Mouse (Mus musculus) forebrain, embryonic 11.5 days (tissue): ENCODE results near the gene Olfm4. TPM values are rescaled to one million over a fixed set of nuclear protein-coding genes. Genes with fewer than 3 reads are reported as not detected.
A peak's percentile ranks its signal among the peaks of the same experiment; 100 is the strongest.

ENCODE experiments used
- ATAC-seq: fragments of 200-750 bp; cut with Nextera tagmentation; replicated peaks from 2 replicates; pipeline ENCODE4 v1.8.0; 2017; ENCODE audit warnings: moderate TSS enrichment; ENCODE audit not compliant: low FRiP score
- DNase-seq: peaks from one replicate; pipeline ENCODE4 v3.0.0-alpha.2; 2017; ENCODE audit warnings: low spot score
- H3K27ac ChIP-seq: fragments of 300-500 bp; sonication (generic); 2 replicates; pipeline ENCODE4 v1.5.1; 2014; ENCODE audit warnings: low read depth, low read length
- H3K27me3 ChIP-seq: fragments of 300-500 bp; sonication (generic); 2 replicates; pipeline ENCODE4 v1.6.1; 2014; ENCODE audit warnings: mild to moderate bottlenecking, low read length, mixed read lengths; ENCODE audit not compliant: control insufficient read depth, insufficient read depth
- H3K36me3 ChIP-seq: fragments of 300-500 bp; sonication (generic); 2 replicates; pipeline ENCODE4 v1.6.1; 2014; ENCODE audit warnings: mild to moderate bottlenecking, low read length, moderate library complexity, mixed read lengths; ENCODE audit not compliant: control insufficient read depth, insufficient read depth
- H3K4me1 ChIP-seq: fragments of 300-500 bp; sonication (generic); replicated peaks from 2 replicates; pipeline ENCODE4 v1.6.1; 2014; ENCODE audit warnings: low read length, mixed read lengths; ENCODE audit not compliant: control insufficient read depth, insufficient read depth
- H3K4me2 ChIP-seq: fragments of 300-500 bp; sonication (generic); 2 replicates; pipeline ENCODE4 v1.6.1; 2014; ENCODE audit warnings: low read depth, mild to moderate bottlenecking, low read length, moderate library complexity, mixed read lengths; ENCODE audit not compliant: severe bottlenecking
- H3K4me3 ChIP-seq: fragments of 300-500 bp; sonication (generic); 2 replicates; pipeline ENCODE4 v1.5.1; 2014; ENCODE audit warnings: low read depth, low read length
- H3K9ac ChIP-seq: fragments of 300-500 bp; sonication (generic); 2 replicates; pipeline ENCODE4 v1.6.1; 2014; ENCODE audit warnings: low read length
- H3K9me3 ChIP-seq: fragments of 300-500 bp; sonication (generic); 2 replicates; pipeline ENCODE4 v1.6.1; 2016; ENCODE audit warnings: low read length, mixed read lengths; ENCODE audit not compliant: control insufficient read depth
- WGBS: fragments of 180-500 bp; shearing (Covaris S2); extraction: QIAGEN DNeasy Blood & Tissue Kit; methylation state at CpG from one replicate; pipeline ENCODE4 v1.1.7; 2014; 5-methylcytosine and 5-hydroxymethylcytosine counted together
- polyA plus RNA-seq: library from polyadenylated mRNA; unstranded; fragments of >200 nt; fragmentation: Nextera tagmentation; extraction: Ambion mirVana; gene quantifications from 2 replicates; pipeline ENCODE4 v1.2.1, GENCODE M21; 2014

Gene Olfm4
- 0.27 and 0.59 TPM in 2 replicates for polyA plus RNA-seq

DNA sequence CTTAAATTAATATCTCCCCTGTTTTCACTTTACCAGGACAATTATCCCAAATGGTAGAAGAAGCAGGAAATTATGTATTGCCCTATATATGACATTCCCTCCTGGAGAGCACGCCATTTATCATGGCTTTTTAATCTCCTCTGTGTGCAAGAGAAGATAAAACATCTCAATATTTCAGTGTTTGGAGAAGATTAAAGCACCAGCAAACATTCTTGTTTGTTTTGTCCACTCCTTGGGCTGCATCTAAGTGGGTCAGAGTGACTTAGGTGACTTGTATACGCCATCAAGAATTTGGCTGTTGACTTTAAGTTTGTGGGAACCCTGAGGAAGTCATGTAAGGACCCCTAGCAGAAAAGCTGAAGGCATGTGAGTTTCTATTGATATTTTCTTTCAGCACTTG is at the start of gene Olfm4:
Gene Olfm4 (plus strand): TSS at position 301 of the 400 bp plus-strand sequence.
- H3K9me3 ChIP-seq = no peaks in the 10 kb centered on the region
- no peaks in the 10 kb centered on the region for H3K4me1 ChIP-seq
- no peaks in the 10 kb centered on the region for H3K36me3 ChIP-seq
- 84% methylated on average over 2 of the region's 2 CpGs for WGBS
- ATAC-seq (no peak), DNase-seq (no peak)
- H3K4me2 ChIP-seq = no peak within 1 kb of the TSS
- no peak within 1 kb of the TSS for H3K27ac ChIP-seq
- H3K27me3 ChIP-seq = no peaks in the 10 kb centered on the region
- no peak within 1 kb of the TSS for H3K4me3 ChIP-seq
- H3K9ac ChIP-seq = no peak within 1 kb of the TSS

DNA sequence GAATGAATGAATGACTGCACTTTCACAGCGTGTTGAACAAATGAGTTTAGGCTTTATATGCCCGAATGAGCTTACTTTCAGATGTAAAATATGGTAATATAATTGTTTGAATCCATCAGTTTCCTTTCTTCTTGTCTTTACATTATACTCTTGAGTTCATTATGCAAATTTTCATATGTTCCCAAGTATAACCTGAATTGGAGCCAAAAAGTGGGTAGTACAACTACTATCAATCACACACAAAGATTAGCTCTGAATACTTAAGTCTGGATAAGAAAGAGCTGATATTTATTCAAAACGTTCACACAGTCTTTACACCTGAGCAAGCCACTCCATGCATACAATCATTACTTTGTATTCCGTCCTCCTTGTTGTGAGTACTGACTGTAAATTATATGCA is 49.5 kb upstream of the Olfm4 start:
- DNase-seq = no peak

DNA sequence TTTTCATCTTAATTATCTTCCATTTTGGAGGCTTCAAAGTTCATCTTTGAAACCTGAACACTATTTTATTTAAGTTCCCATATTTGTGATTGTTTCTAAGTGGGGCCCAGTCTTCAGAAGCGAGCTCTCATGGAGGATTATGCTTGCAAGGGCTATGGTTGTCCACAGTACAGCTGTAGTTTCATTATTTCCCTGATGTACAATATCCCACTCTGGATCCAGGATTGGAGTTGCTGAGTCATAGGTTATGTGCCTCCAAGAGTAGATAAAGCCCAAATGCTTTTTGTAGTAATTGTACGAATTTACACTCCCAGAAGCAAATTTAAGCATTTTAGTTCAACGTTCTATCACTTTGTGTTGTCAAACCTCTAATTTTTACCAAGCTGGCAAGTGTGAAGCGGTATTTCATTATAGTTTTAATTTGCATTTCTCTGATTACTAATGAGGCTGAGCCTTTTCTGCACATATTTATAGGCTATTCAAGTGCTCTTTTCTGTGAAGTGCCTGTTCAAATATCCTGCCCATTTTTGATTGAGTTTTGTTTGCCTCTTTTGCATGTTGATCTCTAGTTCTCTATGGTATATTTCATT is 46.9 kb upstream of the Olfm4 start:
- no peak for DNase-seq
- Histone ChIP-seq H3K27me3 (no peaks in the 10 kb centered on the region), H3K9ac (no peak overlapping the region), H3K4me3 (no peak overlapping the region), H3K27ac (no peak overlapping the region), H3K9me3 (no peaks in the 10 kb centered on the region), H3K36me3 (no peaks in the 10 kb centered on the region), H3K4me2 (no peak overlapping the region), H3K4me1 (no peaks in the 10 kb centered on the region)
- ATAC-seq = peak; percentile 74; the same call in 1 of the 2 replicates
- WGBS = 61% methylated on average over 4 of the region's 4 CpGs

More for the DNA sequence above, 49.5 kb upstream of the Olfm4 start:
- Histone ChIP-seq H3K9me3 (no peaks in the 10 kb centered on the region), H3K4me3 (no peak overlapping the region), H3K4me1 (no peaks in the 10 kb centered on the region), H3K27ac (no peak overlapping the region), H3K4me2 (no peak overlapping the region), H3K27me3 (no peaks in the 10 kb centered on the region), H3K36me3 (no peaks in the 10 kb centered on the region), H3K9ac (no peak overlapping the region)
- WGBS = 74% methylated on average over 4 of the region's 4 CpGs
- ATAC-seq = no peak

DNA sequence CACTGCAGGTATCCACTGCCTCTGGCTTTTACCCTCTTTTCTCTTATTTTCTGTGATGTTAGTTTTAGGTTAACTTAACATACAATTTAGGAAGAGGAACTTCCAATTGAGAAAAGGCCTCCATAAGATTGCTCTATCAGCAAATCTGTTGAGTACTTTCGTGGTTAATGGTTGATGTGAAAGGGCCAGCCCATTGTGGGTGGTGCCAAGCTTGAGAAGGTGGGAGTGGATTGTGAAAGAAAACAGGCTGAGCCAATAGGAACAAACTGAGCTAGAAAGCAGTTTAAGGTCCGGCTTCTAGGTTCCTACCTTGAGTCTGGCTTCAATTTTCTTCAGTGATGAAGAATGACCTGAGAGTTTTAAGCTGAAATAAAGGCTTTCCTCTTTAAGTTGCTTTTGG is 38.0 kb upstream of the Olfm4 start:
- no peak overlapping the region for H3K9ac ChIP-seq
- no peak overlapping the region for H3K4me3 ChIP-seq
- no peaks in the 10 kb centered on the region for H3K9me3 ChIP-seq
- WGBS = 80% methylated on average over 2 of the region's 2 CpGs
- H3K27ac ChIP-seq = no peak overlapping the region
- no peaks in the 10 kb centered on the region for H3K27me3 ChIP-seq
- no peaks in the 10 kb centered on the region for H3K4me1 ChIP-seq
- no peak overlapping the region for H3K4me2 ChIP-seq
- no peak for DNase-seq
- no peak for ATAC-seq
- H3K36me3 ChIP-seq = no peaks in the 10 kb centered on the region

DNA sequence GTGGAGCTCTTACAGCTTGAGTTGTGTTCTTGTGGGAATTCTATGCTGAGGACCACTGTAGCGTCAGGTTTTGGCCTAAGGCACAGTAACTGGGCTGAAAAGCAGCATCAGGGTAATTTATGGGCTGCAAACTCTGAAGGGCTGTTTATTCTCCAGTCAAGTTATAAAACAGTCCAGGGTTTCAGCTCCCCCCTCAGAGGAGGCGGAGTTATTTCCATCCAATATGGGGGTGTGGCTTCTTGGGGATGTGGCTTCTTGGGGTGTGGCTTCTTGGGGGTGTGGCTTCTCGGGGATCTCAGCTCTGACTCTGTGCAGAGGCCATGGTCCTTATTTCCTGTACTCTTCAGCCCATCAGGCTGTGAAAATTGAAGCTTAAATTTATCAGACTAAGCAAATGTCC is 28.2 kb upstream of the Olfm4 start:
- Histone ChIP-seq H3K9me3 (no peaks in the 10 kb centered on the region), H3K27ac (no peak overlapping the region), H3K9ac (no peak overlapping the region), H3K36me3 (no peaks in the 10 kb centered on the region), H3K4me3 (no peak overlapping the region), H3K4me2 (no peak overlapping the region), H3K4me1 (no peaks in the 10 kb centered on the region), H3K27me3 (no peaks in the 10 kb centered on the region)
- 86% methylated on average over 3 of the region's 3 CpGs for WGBS
- DNase-seq = no peak
- no peak for ATAC-seq

DNA sequence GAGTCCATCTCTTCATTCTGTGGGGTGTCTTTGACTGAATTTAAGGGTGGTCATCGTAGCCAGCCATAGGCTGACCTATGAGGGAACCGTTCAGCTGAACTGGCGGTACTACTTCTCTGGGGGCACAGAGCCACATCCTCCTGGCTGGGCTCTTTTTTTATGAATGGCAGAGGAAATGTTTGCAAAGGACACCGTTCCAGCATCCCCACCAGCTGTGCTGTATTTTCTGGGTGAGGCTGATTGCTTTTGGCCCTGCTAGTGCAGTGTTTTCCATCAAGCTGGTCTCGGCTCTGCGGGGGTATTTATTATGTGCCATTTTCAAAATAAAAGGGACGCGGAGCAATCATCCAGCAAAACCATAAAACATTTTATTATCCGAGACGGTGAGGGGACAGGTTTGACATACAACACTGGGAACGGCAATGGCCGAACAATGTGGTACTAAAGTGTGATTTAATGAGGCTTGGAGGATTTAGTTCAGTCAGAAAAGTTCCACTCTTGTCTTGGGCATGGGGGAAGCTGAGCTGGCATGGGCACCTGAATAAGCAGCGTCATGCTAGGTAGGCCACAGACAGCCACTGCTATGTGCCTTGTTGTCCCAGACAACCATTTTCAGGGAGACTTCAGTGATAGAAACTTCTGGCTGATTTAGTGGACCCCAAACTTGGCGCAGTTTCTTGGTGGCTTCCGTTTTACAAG is 25.9 kb upstream of the Olfm4 start:
- Histone ChIP-seq H3K9me3 (no peaks in the 10 kb centered on the region), H3K27ac (no peak overlapping the region), H3K4me3 (no peak overlapping the region), H3K4me2 (no peak overlapping the region), H3K36me3 (no peaks in the 10 kb centered on the region), H3K4me1 (no peaks in the 10 kb centered on the region), H3K9ac (no peak overlapping the region), H3K27me3 (no peaks in the 10 kb centered on the region)
- DNase-seq (no peak), ATAC-seq (no peak)
- WGBS = 92% methylated on average over 15 of the region's 15 CpGs

DNA sequence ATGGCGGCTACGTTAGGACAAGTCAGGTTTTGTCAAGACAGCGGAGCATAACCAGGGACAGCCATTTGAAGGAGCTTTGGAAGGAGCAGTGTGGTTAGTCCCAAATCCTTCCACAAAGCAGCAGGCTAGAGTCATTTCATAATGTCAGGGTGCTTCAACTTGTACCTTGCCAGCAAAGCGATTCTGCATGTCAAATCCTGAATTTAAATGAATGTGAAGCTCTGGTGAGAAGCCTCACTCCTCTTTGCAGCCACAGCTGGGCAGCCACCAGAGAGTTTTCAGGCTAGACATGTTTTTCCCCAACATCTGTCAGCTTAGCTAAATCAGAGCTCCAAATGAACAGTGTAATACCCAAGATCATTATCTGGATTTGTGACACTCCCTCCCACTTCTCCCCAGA is 22.7 kb upstream of the Olfm4 start:
- no peak for DNase-seq
- ATAC-seq = no peak
- 71% methylated on average over 4 of the region's 4 CpGs for WGBS
- Histone ChIP-seq H3K27ac (no peak overlapping the region), H3K4me1 (no peaks in the 10 kb centered on the region), H3K4me2 (no peak overlapping the region), H3K9me3 (no peaks in the 10 kb centered on the region), H3K4me3 (no peak overlapping the region), H3K27me3 (no peaks in the 10 kb centered on the region), H3K36me3 (no peaks in the 10 kb centered on the region), H3K9ac (no peak overlapping the region)

DNA sequence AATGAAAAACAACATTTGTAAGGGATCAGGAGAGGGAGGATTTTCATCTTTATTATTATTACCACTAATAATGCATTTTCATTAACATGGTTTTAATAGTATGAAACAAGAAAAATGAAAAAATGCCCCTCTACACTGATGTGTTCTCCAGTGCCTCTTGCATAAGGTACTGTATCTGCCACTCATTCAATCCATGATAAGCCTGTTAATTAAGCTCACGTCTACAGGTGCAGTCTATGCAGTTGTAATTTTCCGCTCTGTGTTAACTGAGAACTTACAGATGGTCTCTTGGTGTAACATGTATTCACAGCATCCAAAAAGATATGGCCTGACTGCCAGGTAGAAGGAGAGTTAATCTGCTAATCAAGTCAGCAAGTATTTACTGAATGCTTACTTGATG is 22.3 kb upstream of the Olfm4 start:
- WGBS = 91% methylated on average over 2 of the region's 2 CpGs
- Histone ChIP-seq H3K4me3 (no peak overlapping the region), H3K27me3 (no peaks in the 10 kb centered on the region), H3K36me3 (no peaks in the 10 kb centered on the region), H3K27ac (no peak overlapping the region), H3K4me2 (no peak overlapping the region), H3K9ac (no peak overlapping the region), H3K4me1 (no peaks in the 10 kb centered on the region), H3K9me3 (no peaks in the 10 kb centered on the region)
- ATAC-seq (no peak), DNase-seq (no peak)

DNA sequence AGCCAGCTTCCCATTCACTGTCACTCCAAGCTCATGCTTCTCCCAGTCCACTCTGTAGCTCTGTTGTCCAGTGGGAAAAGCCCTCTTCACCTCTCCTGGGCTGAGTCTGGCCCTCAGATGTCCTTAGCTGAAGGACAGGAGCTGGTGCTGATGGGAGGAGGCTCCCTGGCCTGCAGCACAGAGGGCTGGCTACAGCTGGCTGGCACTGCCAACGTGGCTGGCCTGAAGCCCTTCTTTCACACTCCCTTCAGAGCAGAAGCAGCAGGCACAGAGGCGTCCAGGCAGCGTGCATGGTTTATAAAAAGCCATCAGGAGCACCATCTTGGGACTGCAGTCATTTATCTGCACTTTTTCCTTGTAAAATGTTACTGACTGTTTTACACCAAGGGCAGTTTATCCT is 13.7 kb upstream of the Olfm4 start:
- WGBS = 86% methylated on average over 3 of the region's 3 CpGs

More for the DNA sequence above, 13.7 kb upstream of the Olfm4 start:
- no peaks in the 10 kb centered on the region for H3K4me1 ChIP-seq
- ATAC-seq = no peak
- no peak overlapping the region for H3K9ac ChIP-seq
- H3K4me2 ChIP-seq = no peak overlapping the region
- H3K4me3 ChIP-seq = no peak overlapping the region
- no peak overlapping the region for H3K27ac ChIP-seq
- no peaks in the 10 kb centered on the region for H3K36me3 ChIP-seq
- H3K9me3 ChIP-seq = no peaks in the 10 kb centered on the region
- no peak for DNase-seq
- H3K27me3 ChIP-seq = no peaks in the 10 kb centered on the region
